Mouse (Mus musculus): Measurements from ENCODE around the gene Atp6v0a1.

DNA sequence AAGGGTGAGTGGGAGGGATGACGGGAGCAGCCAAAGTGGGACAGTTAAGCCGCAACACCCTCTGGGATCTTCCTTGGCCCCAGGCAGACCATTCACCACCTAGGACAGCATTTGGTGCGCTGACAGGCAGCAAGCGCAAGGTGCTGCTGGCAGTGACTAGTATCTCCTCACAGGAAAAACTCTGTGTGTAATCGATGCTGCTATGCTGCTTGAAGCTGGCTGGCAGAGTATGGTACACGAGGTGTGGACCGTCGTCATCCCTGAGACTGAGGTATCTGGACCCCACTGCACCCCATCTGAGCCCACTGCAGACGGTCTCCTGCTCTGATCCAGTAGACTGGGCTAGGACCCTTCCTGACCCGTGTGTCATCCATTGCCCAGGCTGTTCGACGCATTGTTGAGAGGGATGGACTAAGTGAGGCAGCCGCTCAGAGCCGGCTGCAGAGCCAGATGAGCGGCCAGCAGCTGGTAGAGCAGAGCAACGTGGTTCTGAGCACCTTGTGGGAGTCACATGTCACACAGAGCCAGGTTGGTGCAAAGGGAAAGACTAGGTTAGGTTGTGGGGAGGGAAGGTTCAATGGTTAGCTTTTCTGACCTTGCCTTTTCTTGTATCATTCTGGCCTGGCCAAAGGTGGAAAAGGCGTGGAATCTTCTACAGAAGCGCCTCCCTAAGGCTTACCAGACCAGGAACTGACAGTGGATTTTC, 76.5 kb downstream of the Atp6v0a1 start:
- TF ChIP-seq CTCF (IDR thresholded peaks at IDR 0.05; ENCODE audit: control insufficient read depth, insufficient read depth, low read length) (no peak), POLR2A (IDR thresholded peaks at IDR 0.05; ENCODE audit: borderline replicate concordance, control insufficient read depth, low read depth, low read length) (no peak)
